Mouse (Mus musculus) intestine, postnatal 0 days (tissue): ENCODE measurements around the gene Ankrd23. TPM values are rescaled to one million over a fixed set of nuclear protein-coding genes. Genes with fewer than 3 reads are reported as not detected.
"Not testable (repeated sequence)": the region's sequence is repeated elsewhere in the genome, so short reads cannot be mapped to it uniquely, and the experiment has no call there.

Experiments used
- ATAC-seq: fragments of 200-750 bp; cut with Nextera tagmentation; 2 replicates; pipeline ENCODE4 v1.8.0; 2017; ENCODE audit warnings: mild to moderate bottlenecking, moderate TSS enrichment, moderate library complexity
- H3K27ac ChIP-seq: fragments of 300-500 bp; sonication (generic); 2 replicates; pipeline ENCODE4 v1.5.1; 2014; ENCODE audit warnings: mild to moderate bottlenecking, low read depth, low read length, moderate library complexity
- H3K27me3 ChIP-seq: fragments of 300-500 bp; sonication (generic); replicated peaks from 2 replicates; pipeline ENCODE4 v1.6.1; 2014; ENCODE audit warnings: low read length, mixed read lengths; ENCODE audit not compliant: control insufficient read depth, insufficient read depth
- H3K36me3 ChIP-seq: fragments of 300-500 bp; sonication (generic); 2 replicates; pipeline ENCODE4 v1.6.1; 2014; ENCODE audit warnings: mild to moderate bottlenecking, moderate library complexity; ENCODE audit not compliant: control insufficient read depth, insufficient read depth
- H3K4me1 ChIP-seq: fragments of 300-500 bp; sonication (generic); replicated peaks from 2 replicates; pipeline ENCODE4 v1.6.1; 2014; ENCODE audit warnings: antibody characterized with exemption, low read length, mixed read lengths; ENCODE audit not compliant: control insufficient read depth, insufficient read depth
- H3K4me2 ChIP-seq: fragments of 300-500 bp; sonication (generic); replicated peaks from 2 replicates; pipeline ENCODE4 v1.6.1; 2014; ENCODE audit warnings: low read depth, mild to moderate bottlenecking, moderate library complexity
- H3K4me3 ChIP-seq: fragments of 300-500 bp; sonication (generic); 2 replicates; pipeline ENCODE4 v1.5.1; 2014; ENCODE audit warnings: low read depth, low read length
- H3K9ac ChIP-seq: fragments of 300-500 bp; sonication (generic); 2 replicates; pipeline ENCODE4 v1.6.1; 2014; ENCODE audit warnings: mild to moderate bottlenecking, low read depth, low read length
- H3K9me3 ChIP-seq: fragments of 300-500 bp; sonication (generic); 2 replicates; pipeline ENCODE4 v1.6.1; 2016; ENCODE audit warnings: mixed run types; ENCODE audit not compliant: control insufficient read depth
- CTCF ChIP-seq: sonication (generic); IDR thresholded peaks from 2 replicates; pipeline ENCODE4 v1.5.1; 2016; ENCODE audit warnings: low read depth, mild to moderate bottlenecking, control low read depth, antibody characterized with exemption, moderate library complexity
- WGBS: fragments of 180-500 bp; shearing (Covaris S2); extraction: QIAGEN DNeasy Blood & Tissue Kit; methylation state at CpG from one replicate; pipeline ENCODE4 v1.1.7; 2014; 5-methylcytosine and 5-hydroxymethylcytosine counted together
- polyA plus RNA-seq: library from polyadenylated mRNA; unstranded; fragments of >200 nt; fragmentation: Nextera tagmentation; extraction: Ambion mirVana; gene quantifications from 2 replicates; pipeline ENCODE4 v1.2.1, GENCODE M21; 2015

Ankrd23 gene
- 2.1 and 3.8 TPM in 2 replicates for polyA plus RNA-seq

- ATAC-seq, H3K27ac ChIP-seq, H3K4me2 ChIP-seq, H3K27me3 ChIP-seq, H3K9ac ChIP-seq, H3K4me1 ChIP-seq, H3K9me3 ChIP-seq, H3K4me3 ChIP-seq: not testable (repeated sequence)
- 92% methylated on average over 9 of the region's 9 CpGs for whole genome bisulfite sequencing
- peaks cover 35% of the 10 kb centered on the region for H3K36me3 ChIP-seq
Measured at GRCm38 (mm10) chr1:36536783-36537182, at the start of gene Ankrd23. Gene Ankrd23 (minus strand): TSS chr1:36536883.

GRCm38 (mm10) chr1:36586288-36586687 is 49.6 kb upstream of the Ankrd23 start:
- Histone ChIP-seq H3K4me2 (no peak overlapping the region), H3K27me3 (no peaks in the 10 kb centered on the region), H3K4me3 (no peak overlapping the region), H3K36me3 (no peaks in the 10 kb centered on the region), H3K27ac (no peak overlapping the region), H3K4me1 (0 out of 2 replicates have a peak, but pooled peaks cover 8% of the 10 kb centered on the region), H3K9ac (no peak overlapping the region), H3K9me3 (no peaks in the 10 kb centered on the region)
- no peak for ATAC-seq
- 69% methylated on average over 4 of the region's 4 CpGs for WGBS
- no peak for TF ChIP-seq CTCF

- Histone ChIP-seq H3K36me3 (no peaks in the 10 kb centered on the region), H3K4me2 (no peak overlapping the region), H3K4me3 (no peak overlapping the region), H3K27me3 (no peaks in the 10 kb centered on the region), H3K4me1 (peaks cover 8% of the 10 kb centered on the region; the same call in 1 of the 2 replicates), H3K27ac (no peak overlapping the region), H3K9me3 (no peaks in the 10 kb centered on the region), H3K9ac (no peak overlapping the region)
- TF ChIP-seq CTCF, result no peak
- whole genome bisulfite sequencing, result 71% methylated on average over 8 of the region's 8 CpGs
- 0 out of 2 replicates have a peak, but pooled peaks have one; percentile 18 for ATAC-seq
Measured at GRCm38 (mm10) chr1:36583408-36584116, 46.9 kb upstream of the Ankrd23 start.

- no peak overlapping the region for H3K9ac ChIP-seq
- no peak overlapping the region for H3K4me3 ChIP-seq
- TF ChIP-seq CTCF, result no peak
- no peak overlapping the region for H3K4me2 ChIP-seq
- H3K27ac ChIP-seq, result no peak overlapping the region
- 79% methylated on average over 8 of the region's 8 CpGs for WGBS
- no peaks in the 10 kb centered on the region for H3K9me3 ChIP-seq
- ATAC-seq, result no peak
- H3K36me3 ChIP-seq, result no peaks in the 10 kb centered on the region
- peaks cover 16% of the 10 kb centered on the region for H3K4me1 ChIP-seq
- no peaks in the 10 kb centered on the region for H3K27me3 ChIP-seq
Measured at GRCm38 (mm10) chr1:36582211-36582610, 45.5 kb upstream of the Ankrd23 start.

- Histone ChIP-seq H3K36me3 (no peaks in the 10 kb centered on the region), H3K4me3 (no peak overlapping the region), H3K9me3 (no peaks in the 10 kb centered on the region), H3K4me1 (peaks cover 25% of the 10 kb centered on the region), H3K27me3 (no peaks in the 10 kb centered on the region), H3K4me2 (no peak overlapping the region), H3K9ac (no peak overlapping the region), H3K27ac (no peak overlapping the region)
- TF ChIP-seq CTCF, result no peak
- 78% methylated on average over 5 of the region's 5 CpGs for WGBS
- no peak for ATAC-seq
Measured at GRCm38 (mm10) chr1:36581260-36581659, 44.6 kb upstream of the Ankrd23 start.

GRCm38 (mm10) chr1:36580384-36581207 is 43.9 kb upstream of the Ankrd23 start:
- 0 out of 2 replicates have a peak, but pooled peaks have one; percentile 14 for TF ChIP-seq CTCF
- no peaks in the 10 kb centered on the region for H3K27me3 ChIP-seq
- no peak overlapping the region for H3K9ac ChIP-seq
- no peaks in the 10 kb centered on the region for H3K9me3 ChIP-seq
- peak overlapping the region; percentile 58 for H3K4me2 ChIP-seq
- peaks cover 28% of the 10 kb centered on the region for H3K4me1 ChIP-seq
- H3K36me3 ChIP-seq, result no peaks in the 10 kb centered on the region
- peak overlapping the region; percentile 31 for H3K27ac ChIP-seq
- 0 out of 2 replicates have a peak overlapping the region, but pooled peaks have one; percentile 16 for H3K4me3 ChIP-seq
- WGBS, result 1% methylated on average over 17 of the region's 17 CpGs
- ATAC-seq, result peak; percentile 75
